Mouse (Mus musculus) liver, postnatal 0 days (tissue): ENCODE results near the gene Bid. TPM values are rescaled to one million over a fixed set of nuclear protein-coding genes. Genes with fewer than 3 reads are reported as not detected.
A peak's percentile ranks its signal among the peaks of the same experiment; 100 is the strongest.

Source experiments
- ATAC-seq: fragments of 200-750 bp; cut with Nextera tagmentation; 2 replicates; pipeline ENCODE4 v1.8.0; 2017; ENCODE audit warnings: mild to moderate bottlenecking, moderate library complexity
- DNase-seq: peaks from one replicate; pipeline ENCODE4 v3.0.0-alpha.2; 2016
- H3K27ac ChIP-seq: fragments of 300-500 bp; sonication (generic); 2 replicates; pipeline ENCODE4 v1.5.1; 2014; ENCODE audit warnings: antibody characterized with exemption, moderate library complexity, mild to moderate bottlenecking, low read depth
- H3K27me3 ChIP-seq: fragments of 300-500 bp; sonication (generic); 2 replicates; pipeline ENCODE4 v1.6.1; 2014; ENCODE audit warnings: low read length, control low read depth, mixed read lengths; ENCODE audit not compliant: insufficient read depth
- H3K36me3 ChIP-seq: fragments of 300-500 bp; sonication (generic); replicated peaks from 2 replicates; pipeline ENCODE4 v1.6.1; 2014; ENCODE audit warnings: mild to moderate bottlenecking, control low read depth, low read length, moderate library complexity, mixed read lengths; ENCODE audit not compliant: insufficient read depth
- H3K4me1 ChIP-seq: fragments of 300-500 bp; sonication (generic); 2 replicates; pipeline ENCODE4 v1.6.1; 2014; ENCODE audit warnings: antibody characterized with exemption, mild to moderate bottlenecking, control low read depth; ENCODE audit not compliant: insufficient read depth
- H3K4me2 ChIP-seq: fragments of 300-500 bp; sonication (generic); 2 replicates; pipeline ENCODE4 v1.6.1; 2014; ENCODE audit warnings: low read depth, mild to moderate bottlenecking, low read length, moderate library complexity, mixed read lengths
- H3K4me3 ChIP-seq: fragments of 300-500 bp; sonication (generic); 2 replicates; pipeline ENCODE4 v1.5.1; 2014; ENCODE audit warnings: low read depth, low read length
- H3K9ac ChIP-seq: fragments of 300-500 bp; sonication (generic); replicated peaks from 2 replicates; pipeline ENCODE4 v1.6.1; 2014; ENCODE audit warnings: mild to moderate bottlenecking, moderate library complexity
- H3K9me3 ChIP-seq: fragments of 300-500 bp; sonication (generic); 2 replicates; pipeline ENCODE4 v1.6.1; 2016; ENCODE audit warnings: mild to moderate bottlenecking, control low read depth, low read length, mixed read lengths
- CTCF ChIP-seq: sonication (generic); IDR thresholded peaks from 2 replicates; pipeline ENCODE4 v1.5.1; 2016; ENCODE audit warnings: antibody characterized with exemption, low read depth
- EP300 ChIP-seq: IDR thresholded peaks from 2 replicates; pipeline ENCODE4 v1.6.1; 2016; ENCODE audit warnings: antibody characterized with exemption, low read depth, mild to moderate bottlenecking
- WGBS: fragments of 180-500 bp; shearing (Covaris S2); extraction: QIAGEN DNeasy Blood & Tissue Kit; methylation state at CpG from one replicate; pipeline ENCODE4 v1.1.7; 2014; ENCODE audit not compliant: insufficient replicate concordance; 5-methylcytosine and 5-hydroxymethylcytosine counted together
- polyA plus RNA-seq: library from polyadenylated mRNA; unstranded; fragments of >200 nt; fragmentation: Nextera tagmentation; extraction: Ambion mirVana; gene quantifications from 2 replicates; pipeline ENCODE4 v1.2.1, GENCODE M21; 2015

Bid gene
- polyA plus RNA-seq, 1 experiment from 2014 or later: 24.6 TPM

- peak overlapping the region; percentile 20 for H3K4me2 ChIP-seq
- H3K27ac ChIP-seq: peak overlapping the region; percentile 60
- 46% methylated on average over 11 of the region's 11 CpGs for WGBS
- no peaks in the 10 kb centered on the region for H3K27me3 ChIP-seq
- 0 out of 2 replicates have a peak overlapping the region, but pooled peaks have one; percentile 11 for H3K9ac ChIP-seq
- ATAC-seq (peak; percentile 92), DNase-seq (peak; percentile 43)
- TF ChIP-seq EP300: peak; percentile 96
- no peak for TF ChIP-seq CTCF
- H3K4me3 ChIP-seq: no peak overlapping the region
- H3K36me3 ChIP-seq: peaks cover 51% of the 10 kb centered on the region
- peaks cover 35% of the 10 kb centered on the region for H3K4me1 ChIP-seq
- H3K9me3 ChIP-seq: no peaks in the 10 kb centered on the region
Measured at GRCm38 (mm10) chr6:120956259-120957161, 39.9 kb upstream of the Bid start.

- peaks cover 45% of the 10 kb centered on the region for H3K36me3 ChIP-seq
- DNase-seq (no peak), ATAC-seq (no peak)
- WGBS: 30% methylated on average over 3 of the region's 3 CpGs
- 0 out of 2 replicates have a peak overlapping the region, but pooled peaks have one; percentile 38 for H3K9ac ChIP-seq
- no peaks in the 10 kb centered on the region for H3K9me3 ChIP-seq
- H3K27ac ChIP-seq: peak overlapping the region; percentile 60; the same call in 1 of the 2 replicates
- peaks cover 35% of the 10 kb centered on the region for H3K4me1 ChIP-seq
- TF ChIP-seq CTCF (no peak), EP300 (no peak)
- no peaks in the 10 kb centered on the region for H3K27me3 ChIP-seq
- no peak overlapping the region for H3K4me2 ChIP-seq
- no peak overlapping the region for H3K4me3 ChIP-seq
Measured at GRCm38 (mm10) chr6:120955215-120955614, 38.6 kb upstream of the Bid start.

- Histone ChIP-seq H3K4me1 (peaks cover 35% of the 10 kb centered on the region), H3K9ac (no peak overlapping the region), H3K4me3 (no peak overlapping the region), H3K36me3 (peaks cover 42% of the 10 kb centered on the region), H3K27ac (peak overlapping the region; percentile 60; the same call in 1 of the 2 replicates), H3K4me2 (peak overlapping the region; percentile 29; the same call in 1 of the 2 replicates), H3K9me3 (no peaks in the 10 kb centered on the region), H3K27me3 (no peaks in the 10 kb centered on the region)
- WGBS: 83% methylated on average over 8 of the region's 8 CpGs
- DNase-seq (no peak), ATAC-seq (no peak)
- no peak for TF ChIP-seq CTCF
- TF ChIP-seq EP300: no peak
Measured at GRCm38 (mm10) chr6:120954241-120954640, 37.6 kb upstream of the Bid start.

- H3K4me3 ChIP-seq: no peak overlapping the region
- peaks cover 26% of the 10 kb centered on the region for H3K36me3 ChIP-seq
- ATAC-seq: no peak
- no peak for DNase-seq
- TF ChIP-seq CTCF: no peak
- no peak for TF ChIP-seq EP300
- H3K27me3 ChIP-seq: no peaks in the 10 kb centered on the region
- no peak overlapping the region for H3K9ac ChIP-seq
- H3K9me3 ChIP-seq: no peaks in the 10 kb centered on the region
- H3K4me2 ChIP-seq: no peak overlapping the region
- peaks cover 32% of the 10 kb centered on the region for H3K4me1 ChIP-seq
- WGBS: 95% methylated on average over 6 of the region's 6 CpGs
- no peak overlapping the region for H3K27ac ChIP-seq
Measured at GRCm38 (mm10) chr6:120952475-120952874, 35.8 kb upstream of the Bid start.

- no peaks in the 10 kb centered on the region for H3K27me3 ChIP-seq
- H3K9me3 ChIP-seq: no peaks in the 10 kb centered on the region
- no peak overlapping the region for H3K4me3 ChIP-seq
- TF ChIP-seq EP300 (no peak), CTCF (no peak)
- no peak overlapping the region for H3K27ac ChIP-seq
- WGBS: 89% methylated on average over 6 of the region's 6 CpGs
- DNase-seq (no peak), ATAC-seq (no peak)
- H3K4me2 ChIP-seq: no peak overlapping the region
- H3K9ac ChIP-seq: no peak overlapping the region
- H3K4me1 ChIP-seq: peaks cover 20% of the 10 kb centered on the region
- peaks cover 30% of the 10 kb centered on the region for H3K36me3 ChIP-seq
Measured at GRCm38 (mm10) chr6:120951311-120951710, 34.7 kb upstream of the Bid start.

- peaks cover 6% of the 10 kb centered on the region; the same call in 1 of the 2 replicates for H3K36me3 ChIP-seq
- 84% methylated on average over 9 of the region's 9 CpGs for WGBS
- peak; percentile 56 for ATAC-seq
Measured at GRCm38 (mm10) chr6:120945510-120945909, 28.9 kb upstream of the Bid start.

More at GRCm38 (mm10) chr6:120945510-120945909, 28.9 kb upstream of the Bid start:
- Histone ChIP-seq H3K9ac (no peak overlapping the region), H3K4me3 (no peak overlapping the region), H3K27ac (no peak overlapping the region), H3K4me2 (no peak overlapping the region), H3K27me3 (no peaks in the 10 kb centered on the region), H3K4me1 (0 out of 2 replicates have a peak, but pooled peaks cover 2% of the 10 kb centered on the region), H3K9me3 (no peaks in the 10 kb centered on the region)
- peak; percentile 60 for DNase-seq
- TF ChIP-seq CTCF (no peak), EP300 (no peak)
